Mouse (Mus musculus) thymus, postnatal 36 days (tissue): Measurements from ENCODE around the gene Pqlc3.
"Not testable (repeated sequence)": the region's sequence is repeated elsewhere in the genome, so short reads cannot be mapped to it uniquely, and the experiment has no call there.

Experiments used
- DNase-seq, 2 experiments: peaks; one replicate each; pipeline ENCODE4 v3.0.0; 2022; ENCODE audit warnings: mixed read lengths in 2 of 2

Gene Pqlc3

DNA sequence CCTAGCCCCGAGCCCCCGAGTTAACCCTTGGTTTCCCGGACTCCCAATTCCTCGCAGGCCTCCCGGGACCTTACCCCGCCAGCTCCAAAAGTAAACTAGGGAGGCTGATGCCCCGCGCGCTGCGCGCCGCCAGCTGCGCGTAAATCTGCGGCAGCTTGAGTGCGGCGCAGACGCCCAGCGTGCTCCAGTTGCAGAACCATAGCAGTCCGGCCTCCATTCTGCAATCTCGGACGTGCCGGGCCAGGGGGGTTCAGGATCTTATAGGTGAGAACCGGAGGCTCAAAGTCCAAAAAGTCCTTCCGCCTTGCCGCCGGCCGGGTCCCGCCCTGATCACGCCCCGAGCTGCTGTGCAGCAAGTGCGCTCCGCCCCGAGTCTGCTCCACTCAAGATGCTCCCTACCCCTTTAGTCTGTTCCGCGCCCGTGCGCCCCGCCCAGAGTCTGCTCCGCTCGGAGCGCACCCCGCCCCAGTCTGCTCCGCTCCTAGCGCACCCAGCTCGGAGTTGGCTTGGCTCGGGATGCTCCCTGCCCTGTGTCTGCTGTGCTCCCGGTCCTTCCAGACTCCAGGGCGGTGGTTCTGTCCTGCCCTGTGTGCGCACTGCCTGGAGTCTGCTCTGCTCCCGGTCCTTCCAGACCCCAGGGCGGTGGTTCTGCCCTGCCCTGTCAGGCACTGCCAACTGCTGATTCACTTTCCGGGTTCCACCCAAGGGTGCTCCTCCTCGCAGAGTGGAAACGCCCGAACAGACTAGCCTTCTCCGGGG lies at the start of gene Pqlc3:
Gene Pqlc3 (minus strand): TSS at position 670 of the 759 bp plus-strand sequence.
- DNase-seq = peak; percentile 93 to 94

DNA sequence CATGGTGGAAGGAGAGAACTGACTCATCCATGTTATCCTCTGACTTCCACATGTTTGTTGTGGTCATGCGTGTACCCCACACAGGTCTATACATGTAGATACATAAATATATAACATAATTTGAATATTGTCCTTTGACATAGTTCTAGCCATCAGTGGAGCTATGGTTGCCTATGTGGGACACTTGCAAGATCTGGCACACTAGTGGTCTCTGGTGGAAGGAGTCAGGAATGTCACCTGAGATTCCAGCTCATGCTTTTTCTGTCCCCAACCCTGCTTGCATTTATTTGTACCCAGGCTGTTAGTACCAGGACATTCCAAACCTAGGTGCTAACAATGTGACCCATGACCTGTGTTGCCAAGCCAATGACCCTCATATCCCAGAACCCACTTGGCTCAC lies 49.6 kb upstream of the Pqlc3 start:
- no peak for DNase-seq

DNA sequence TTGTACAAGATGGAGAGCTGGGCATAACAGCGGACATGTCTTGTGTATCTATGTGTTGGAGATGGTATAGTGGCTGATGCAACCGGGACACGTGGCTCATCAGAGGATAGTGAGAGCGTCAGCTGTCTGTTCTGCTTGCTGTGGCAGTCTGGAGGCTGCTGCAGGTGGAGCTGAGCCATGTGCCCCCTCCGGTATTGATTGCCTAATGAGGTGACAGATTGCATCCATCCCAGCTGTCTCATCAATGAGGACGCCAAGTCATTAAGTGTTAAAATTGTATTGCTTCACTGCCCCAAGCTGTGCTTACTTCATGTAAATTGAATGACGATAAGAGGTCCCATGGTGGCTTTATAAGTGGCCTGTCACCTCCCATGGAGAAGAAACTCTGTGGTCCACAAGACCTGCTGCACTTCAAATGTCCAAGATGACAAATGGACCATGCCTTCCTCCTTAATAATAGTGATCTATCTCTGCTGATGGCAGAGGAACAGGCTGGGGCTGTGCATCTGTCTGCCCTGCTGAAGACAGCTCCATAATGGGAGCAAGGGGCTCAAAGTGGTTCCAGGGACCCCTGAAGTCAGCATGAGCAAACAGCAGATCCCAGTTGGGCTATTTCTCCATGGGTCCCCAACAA lies 48.9 kb upstream of the Pqlc3 start:
- DNase-seq = no peak

DNA sequence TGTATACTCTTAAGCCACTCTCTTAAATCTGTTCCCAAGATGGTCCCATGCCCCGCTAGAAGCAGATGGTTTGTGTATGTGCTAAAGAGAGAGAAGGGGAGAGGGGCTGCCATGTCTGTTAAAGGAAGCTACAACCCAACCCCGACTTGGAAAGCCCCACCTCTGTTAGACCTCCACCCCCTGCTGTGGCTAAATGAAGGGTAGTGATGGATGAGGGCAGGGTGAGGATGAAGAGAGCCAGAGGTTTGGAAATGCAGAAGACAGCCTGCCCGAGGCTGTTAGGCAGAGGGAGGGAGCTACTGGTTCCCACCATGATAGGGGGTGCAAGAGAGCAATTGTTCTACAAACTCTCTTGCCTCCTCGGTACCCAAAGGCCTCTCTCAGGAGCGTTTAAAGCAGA lies 43.1 kb upstream of the Pqlc3 start:
- no peak for DNase-seq

DNA sequence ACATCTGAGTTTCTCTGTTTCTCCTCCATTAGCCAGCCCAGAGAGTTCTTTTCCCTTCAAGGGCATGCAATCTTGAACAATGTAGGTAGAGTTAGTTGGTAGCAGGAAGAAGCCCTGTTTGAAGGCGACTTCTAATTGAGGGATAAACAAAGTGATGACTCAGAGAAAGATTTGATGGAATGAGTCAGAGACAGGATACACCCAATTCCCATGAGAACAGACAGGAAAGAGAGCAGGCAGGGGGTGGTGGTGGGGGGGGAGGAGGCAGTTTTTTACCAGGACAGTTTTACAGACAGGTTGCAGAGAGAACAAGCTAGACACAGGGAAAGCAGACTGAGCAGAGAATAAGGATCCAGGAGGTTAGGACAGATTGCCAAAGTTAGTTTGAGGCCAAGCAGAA lies 40.4 kb upstream of the Pqlc3 start:
- no peak for DNase-seq

DNA sequence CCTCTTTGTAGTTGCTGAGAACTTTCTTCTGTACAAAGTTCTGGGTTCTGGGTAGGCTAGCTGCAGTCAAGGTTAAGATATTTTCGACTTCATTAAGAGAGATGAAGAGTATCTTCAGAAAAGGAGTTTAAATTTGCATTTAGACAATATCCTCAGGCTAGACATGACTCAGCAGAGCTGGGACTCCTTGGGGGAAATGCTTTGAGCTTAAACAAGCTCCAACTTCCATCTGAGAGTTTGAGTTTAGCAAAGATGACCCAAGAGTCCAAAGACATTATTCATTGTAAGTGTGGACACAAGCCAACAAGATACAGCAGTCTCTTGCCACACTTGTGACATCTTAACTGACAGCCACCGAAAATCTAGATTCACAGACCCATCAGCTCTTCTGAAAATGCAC lies 39.2 kb upstream of the Pqlc3 start:
- no peak for DNase-seq

DNA sequence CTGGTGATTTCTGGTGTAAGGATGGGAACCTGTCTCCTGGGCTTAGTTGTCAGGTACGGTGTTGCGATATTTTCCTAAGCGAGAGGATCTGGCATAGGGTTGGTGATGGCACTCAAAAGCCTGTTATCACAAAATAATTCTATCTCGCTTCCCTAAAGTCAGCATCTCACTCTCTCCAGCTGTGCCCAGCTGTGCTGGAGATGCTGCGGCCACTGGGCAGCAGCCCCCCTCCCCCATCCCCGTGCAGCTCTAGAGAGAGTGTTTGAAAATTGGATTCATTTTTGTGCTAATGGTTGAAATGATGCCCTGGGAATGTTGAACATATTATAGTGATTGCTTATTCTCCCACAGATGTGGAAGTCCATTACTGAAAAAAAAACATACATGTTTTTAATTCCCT lies 38.0 kb upstream of the Pqlc3 start:
- DNase-seq = no peak

DNA sequence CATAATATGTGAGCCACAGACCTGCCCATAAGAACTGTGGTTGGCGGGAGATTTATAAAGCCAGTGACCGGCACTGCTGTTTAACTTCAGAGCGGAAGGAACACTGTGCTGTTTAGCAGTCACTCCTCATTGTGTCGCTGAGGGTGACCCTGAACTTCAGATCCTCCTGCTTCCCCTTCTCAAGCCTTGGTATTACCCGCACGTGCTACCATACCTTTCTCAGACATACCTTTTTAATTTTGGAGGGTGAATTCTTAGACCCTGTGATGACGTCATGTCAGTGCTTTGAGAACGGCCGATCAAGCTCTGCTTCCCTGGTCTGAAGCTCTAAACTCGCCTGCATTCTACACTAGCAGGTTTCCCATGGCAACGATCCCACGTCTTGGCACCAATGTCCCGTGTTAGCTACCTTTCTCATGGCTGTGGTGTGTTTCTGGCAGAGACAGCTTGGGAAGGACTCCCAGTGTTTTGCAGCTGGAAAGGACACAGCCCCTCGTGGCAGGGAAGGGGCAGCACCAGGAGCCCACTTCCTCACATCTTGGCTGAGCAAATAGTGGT lies 36.9 kb upstream of the Pqlc3 start:
- DNase-seq = no peak

DNA sequence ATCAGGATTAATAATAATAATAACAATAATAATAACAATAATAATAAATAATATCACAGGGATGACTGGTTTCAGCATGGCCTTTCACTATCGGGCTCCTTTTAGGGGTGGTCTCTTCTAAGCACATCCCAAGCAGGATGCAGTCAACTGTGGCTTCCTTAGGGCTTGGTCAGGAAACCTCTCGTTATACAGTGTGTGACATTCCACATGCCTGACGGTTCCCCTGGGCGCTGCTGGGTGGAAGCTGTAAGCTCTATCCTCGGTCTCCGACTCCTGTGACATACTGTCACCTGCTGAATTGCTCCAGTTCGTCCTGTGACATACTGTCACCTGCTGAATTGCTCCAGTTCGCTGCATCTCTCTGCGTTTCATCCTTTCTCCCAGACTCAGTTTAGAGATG lies 36.3 kb upstream of the Pqlc3 start:
- no peak for DNase-seq

DNA sequence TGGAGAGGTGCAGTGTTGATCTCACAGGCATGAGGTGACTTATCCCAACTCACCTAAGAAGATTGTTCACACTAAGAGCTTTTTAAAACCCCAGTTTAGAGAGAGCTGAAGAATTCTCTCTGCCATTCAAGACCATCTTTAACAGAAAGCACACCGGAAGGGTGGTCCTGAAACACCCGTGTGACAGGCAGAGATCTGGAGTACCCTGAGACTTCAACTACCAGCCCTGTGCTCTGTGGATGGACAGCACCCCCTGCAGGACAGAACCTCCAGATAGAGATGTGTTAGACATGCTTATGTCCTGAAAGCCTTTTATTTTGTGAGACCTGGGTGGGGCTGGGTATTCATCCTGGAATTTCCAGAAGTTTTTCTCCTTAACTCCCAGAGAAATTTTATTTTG lies 34.9 kb upstream of the Pqlc3 start:
- DNase-seq = peak; percentile 45 to 60

DNA sequence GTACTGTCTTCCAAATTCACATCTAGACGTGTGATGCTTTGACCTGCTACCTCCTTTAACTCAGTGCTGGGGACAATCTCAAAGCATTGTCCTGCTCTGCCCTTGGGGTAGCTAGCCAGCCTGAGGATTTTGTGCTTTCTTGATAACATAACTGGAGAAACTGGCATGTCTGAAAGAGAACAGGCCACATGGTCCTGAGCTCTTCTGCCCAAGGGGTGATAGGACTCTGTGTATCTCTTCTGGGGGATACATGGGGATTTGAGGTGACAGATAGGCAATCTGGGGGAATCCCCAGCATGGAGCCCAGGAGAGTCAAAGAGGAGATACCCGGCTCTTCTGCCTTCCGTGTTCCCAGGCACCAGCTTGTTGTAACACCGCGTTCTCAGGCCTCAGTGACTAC lies 34.5 kb upstream of the Pqlc3 start:
- DNase-seq = no peak

DNA sequence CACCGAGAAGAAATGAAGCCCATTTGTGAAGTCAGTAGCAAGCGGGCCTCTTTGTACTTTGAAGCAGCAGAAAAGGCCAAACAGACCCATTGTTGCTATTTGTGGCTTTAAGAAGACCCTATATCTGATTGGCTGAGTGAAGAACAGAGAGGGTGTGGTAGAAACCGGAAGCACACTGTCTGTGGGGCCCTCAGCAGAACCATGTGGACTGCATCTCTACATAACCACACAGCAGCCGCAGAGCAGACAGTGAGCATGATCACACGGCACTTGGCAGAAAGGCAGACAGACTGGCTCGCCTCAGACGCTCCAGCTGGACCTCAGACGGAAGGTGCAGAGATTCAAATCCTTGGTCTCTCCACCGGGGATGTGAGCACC lies 33.2 kb upstream of the Pqlc3 start:
- peak; percentile 18 to 33 for DNase-seq

DNA sequence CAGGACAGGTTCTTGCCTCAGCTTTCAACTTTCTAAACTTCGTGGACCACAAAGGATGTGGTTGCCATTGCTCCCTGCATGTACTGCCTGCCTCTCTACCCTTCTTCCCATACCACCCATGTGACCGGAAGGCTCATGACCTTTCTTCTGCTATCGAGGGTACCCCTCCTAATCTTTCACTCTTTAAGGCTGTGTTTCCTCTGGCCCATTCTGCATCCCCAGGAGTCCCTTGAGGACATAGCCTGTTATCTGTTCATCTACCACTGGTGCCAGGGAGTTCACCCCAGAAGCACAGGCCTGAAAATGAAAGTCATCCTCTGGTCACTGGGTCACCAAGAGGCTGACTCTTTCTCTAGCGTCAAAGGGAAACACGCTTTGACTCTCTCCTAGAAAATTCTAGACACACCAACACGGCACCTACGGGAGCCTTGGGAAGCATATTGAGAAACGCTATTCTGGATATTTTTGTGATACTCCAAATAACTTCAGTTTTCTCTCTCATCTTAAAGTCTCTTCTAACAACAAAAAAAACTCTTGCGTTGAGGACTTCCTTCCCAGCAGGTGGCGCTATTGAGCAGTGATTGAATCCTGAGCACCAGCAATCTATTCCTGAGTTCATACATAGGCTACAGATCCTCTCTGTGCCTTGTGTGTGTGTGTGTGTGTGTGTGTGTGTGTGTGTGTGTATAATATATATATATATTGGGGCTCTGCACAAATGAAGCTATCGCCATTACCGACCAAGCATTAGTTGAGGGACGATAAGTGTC lies 32.7 kb upstream of the Pqlc3 start:
- DNase-seq = peak; percentile 58 to 66

DNA sequence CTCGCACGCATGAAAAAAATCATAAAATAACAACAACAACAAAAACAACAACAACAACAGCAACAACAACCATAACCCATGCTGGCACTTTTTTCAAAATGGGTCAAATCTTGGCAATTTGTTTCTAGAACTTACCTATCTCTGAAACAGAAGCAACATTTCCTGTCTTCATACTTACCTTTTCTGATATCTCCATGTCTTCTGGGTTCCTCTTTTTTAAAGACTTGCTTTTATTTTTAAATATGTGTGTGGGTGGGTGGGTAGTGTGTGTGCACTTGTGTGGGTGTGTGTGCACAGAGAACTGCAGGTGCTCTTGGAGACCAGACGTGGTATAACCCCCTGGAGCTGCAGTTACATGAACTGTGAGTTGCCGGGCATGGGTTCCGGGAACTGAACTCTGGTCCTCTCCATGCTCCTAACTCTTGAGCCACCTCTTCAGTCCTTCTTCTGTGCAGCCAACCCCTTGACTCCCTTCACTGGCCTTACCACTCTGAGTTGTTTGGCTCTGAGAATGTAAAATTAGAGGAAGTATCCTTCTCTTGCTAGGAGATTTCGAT lies 24.4 kb upstream of the Pqlc3 start:
- DNase-seq = no peak

DNA sequence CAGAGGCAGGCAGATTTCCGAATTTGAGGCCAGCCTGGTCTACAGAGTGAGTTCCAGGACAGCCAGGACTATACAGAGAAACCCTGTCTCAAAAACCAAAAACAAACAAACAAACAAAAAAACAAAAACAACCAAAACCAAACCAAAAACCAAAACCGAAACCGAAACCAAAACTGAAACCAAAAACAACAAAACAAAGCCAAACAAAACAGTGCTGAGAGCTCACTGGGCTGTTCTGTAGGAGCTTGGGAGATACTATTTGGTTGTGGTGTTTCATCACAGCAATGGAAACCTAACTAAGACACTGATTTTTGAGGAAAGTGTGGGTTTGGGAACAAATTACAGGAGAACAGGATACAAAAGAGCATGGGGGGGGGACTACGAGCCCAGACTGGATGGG lies 21.9 kb upstream of the Pqlc3 start:
- no peak for DNase-seq

DNA sequence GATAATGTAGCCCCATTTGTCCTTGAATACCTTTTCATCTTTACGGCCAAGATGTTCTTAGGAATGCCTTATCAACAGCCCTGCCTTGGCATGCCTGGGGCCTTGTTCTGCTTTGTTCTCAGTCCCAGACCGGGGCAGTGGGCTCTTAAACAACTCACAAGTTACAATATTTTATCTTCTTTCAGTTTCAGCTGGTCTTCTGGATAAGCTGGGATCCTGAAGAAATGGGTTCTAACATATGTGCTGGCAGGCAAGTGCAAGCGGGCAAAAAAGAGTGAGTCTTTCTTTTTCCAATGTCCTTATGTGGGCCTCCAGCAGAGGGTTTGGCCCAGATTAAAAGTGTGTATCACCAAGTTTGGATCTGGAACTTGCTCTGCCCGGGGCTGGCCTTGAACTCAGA lies 20.9 kb upstream of the Pqlc3 start:
- DNase-seq = not testable (repeated sequence)

DNA sequence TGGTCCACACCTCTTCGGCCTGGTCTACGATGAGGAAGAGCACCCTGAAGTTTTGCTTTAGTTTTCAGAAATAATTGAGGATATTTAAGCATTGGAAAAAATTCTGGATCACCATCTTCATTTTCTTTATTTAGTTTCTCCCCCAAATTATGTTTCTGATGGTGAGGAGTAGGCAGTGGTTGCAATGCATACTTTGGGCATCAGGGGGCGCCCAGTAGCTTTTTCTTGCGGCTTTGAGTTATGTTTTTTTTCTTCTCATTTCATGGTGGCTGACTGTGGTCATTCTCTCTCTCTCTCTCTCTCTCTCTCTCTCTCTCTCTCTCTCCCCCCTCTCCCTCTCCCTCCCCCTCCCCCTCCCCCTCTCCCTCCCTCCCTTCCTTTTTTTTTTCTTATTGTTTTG lies 18.3 kb upstream of the Pqlc3 start:
- peak; percentile 47 to 67 for DNase-seq

DNA sequence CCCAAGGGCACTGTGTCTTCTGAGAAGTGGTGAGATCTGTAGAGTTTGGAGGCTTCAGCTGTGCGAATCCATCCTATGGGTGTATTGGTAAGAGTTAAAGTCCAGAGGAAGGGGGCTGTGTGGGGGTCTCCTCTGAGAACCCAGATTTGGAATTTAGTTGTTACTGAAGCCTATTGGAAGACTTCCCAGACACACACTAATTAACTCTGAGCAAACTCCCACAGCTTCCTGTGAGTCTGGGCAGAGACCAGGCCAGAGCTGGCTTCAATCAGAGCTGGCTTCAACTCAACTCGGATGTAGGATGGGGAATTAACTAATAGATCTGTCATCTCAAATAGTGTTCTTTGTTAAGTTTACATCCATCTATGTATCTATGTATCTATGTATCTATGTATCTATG lies 15.5 kb upstream of the Pqlc3 start:
- no peak for DNase-seq

DNA sequence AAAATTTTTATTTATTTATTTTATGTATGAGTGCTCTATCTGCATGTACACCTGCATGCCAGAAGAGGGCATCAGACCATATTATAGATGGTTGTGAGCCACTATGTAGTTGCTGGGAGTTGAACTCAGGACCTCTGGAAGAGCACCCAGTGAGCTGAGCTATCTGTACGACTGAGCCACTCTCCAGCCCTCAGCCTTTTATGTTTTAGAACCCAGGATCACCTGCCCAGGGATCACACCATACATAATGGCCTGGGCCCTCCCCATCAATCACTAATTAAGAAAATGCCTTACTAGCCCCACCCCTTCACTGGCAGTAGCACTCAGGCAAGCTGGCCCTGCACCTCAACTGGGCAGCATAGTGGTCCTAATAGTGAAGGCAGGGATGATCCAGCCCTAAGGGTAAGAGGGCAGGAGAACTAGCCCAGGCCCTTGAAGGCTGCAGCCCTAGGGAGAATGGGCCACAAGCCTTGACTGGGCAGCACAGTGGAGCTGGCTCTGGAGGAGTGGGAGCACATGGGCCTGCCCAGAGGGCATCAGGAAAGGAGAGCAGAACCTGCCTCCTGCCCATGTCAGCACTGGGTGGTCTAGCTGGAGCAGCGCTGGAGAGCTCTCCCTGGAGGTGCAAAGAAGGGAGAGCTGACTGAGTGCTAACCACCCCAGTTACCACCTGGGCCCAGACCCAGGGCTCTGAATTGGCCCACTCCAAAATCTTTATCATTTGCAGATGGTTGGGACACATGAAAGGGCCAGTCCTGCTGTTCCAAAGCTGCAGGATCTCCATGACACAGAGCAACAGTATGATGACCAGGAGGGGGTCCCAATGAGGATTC lies 12.1 kb upstream of the Pqlc3 start:
- no peak for DNase-seq

DNA sequence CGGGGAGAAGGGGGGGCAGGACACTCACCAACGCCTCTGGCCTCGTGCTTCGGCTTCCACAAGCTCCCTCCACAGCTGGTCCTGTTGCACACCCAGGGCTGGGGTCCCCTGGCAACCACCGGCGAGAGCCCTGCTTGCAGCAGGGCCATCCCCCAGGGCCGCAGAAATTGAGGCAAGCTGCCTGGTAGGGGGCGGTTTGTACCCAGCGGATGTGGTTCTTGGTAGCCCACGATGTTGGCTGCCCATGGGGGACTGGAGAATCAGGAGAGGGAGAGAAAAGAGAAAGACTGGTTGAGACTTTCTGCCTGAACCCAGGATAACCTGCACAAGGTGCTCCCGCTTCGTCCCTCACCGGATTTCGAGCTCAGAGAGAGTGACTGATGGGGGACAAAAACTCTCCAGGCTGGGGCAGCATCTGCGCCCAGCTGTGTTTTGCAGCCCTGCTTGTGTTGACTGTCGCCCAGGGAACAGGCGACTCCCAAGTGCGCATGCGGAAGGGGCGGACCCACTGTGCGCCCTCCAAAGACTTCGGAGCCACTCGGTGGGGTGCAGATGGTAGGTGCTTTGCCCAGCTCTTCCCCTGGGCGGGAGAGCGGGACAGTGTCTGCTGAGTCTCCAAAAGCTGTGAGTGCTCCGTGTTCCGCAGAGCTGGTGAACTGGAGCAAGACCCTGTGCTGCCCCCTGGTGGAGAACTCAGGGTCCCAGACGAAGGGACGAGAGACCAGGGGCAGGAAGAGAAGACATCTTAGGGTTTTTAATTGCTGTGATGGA lies 11.1 kb upstream of the Pqlc3 start, which contains the start of gene 2410004P03Rik:
Gene 2410004P03Rik (minus strand): TSS at position 628 of the 771 bp plus-strand sequence.
- DNase-seq = peak; percentile 82 to 85

DNA sequence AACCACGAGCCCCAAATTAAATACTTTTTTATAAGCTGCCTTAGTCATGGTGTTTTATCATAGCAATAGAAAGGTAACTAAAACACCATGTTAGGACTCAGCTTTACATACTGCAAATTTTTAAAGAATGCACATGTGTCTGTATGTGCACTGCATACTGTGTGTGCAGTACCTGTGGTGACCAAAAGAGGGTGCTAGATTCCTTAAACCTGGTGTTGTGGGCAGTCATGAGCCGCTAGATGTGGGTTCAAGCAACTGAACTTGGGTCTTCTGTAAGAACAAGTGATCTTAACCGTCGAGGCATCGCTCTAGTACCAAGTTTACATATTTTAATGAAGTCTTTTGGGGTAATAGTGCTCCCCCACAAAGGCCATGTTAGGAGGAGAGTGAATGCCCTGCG lies 9.3 kb upstream of the Pqlc3 start:
- no peak for DNase-seq

DNA sequence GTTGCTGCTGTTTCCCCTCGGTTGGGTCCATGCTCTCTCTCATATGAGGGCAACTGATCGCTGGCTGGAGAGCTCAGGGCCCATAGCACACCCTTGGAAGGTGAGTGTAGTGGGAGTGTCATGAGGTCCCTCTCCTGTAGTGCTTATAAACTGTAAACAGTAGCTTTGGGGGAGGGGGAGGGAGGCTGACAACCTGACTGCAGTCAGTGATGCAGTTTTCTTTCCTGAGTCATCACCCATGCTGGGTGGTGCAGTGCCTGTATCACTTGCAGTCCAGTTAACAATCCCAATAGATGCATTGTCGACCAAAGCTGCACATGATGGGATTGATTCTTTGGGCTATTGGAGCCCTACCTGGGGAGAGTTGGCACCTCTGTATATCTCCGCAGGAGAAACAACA lies 1.0 kb upstream of the Pqlc3 start:
- no peak for DNase-seq
